Mouse (Mus musculus) bone marrow, adult 2 months (tissue): ENCODE results near the gene Ranbp1. TPM values are rescaled to one million over a fixed set of nuclear protein-coding genes. Genes with fewer than 3 reads are reported as not detected.

Experiments
- H3K27ac ChIP-seq: fragments of 200-500 bp; 2 replicates; pipeline ENCODE4 v1.5.1; 2012; ENCODE audit warnings: low read depth, mild to moderate bottlenecking, control low read depth, inconsistent platforms, low read length; ENCODE audit not compliant: control insufficient read depth, poor library complexity, insufficient read depth
- H3K4me1 ChIP-seq: fragments of 200-500 bp; 2 replicates; pipeline ENCODE4 v1.6.1; 2011; ENCODE audit warnings: low read length; ENCODE audit not compliant: control insufficient read depth, insufficient read depth
- H3K4me3 ChIP-seq: fragments of 200-500 bp; replicated peaks from 2 replicates; pipeline ENCODE3; 2011; ENCODE audit warnings: mild to moderate bottlenecking, low read depth, low read length, control low read depth; ENCODE audit not compliant: control insufficient read depth
- CTCF ChIP-seq: fragments of 200-500 bp; IDR thresholded peaks from 2 replicates; pipeline ENCODE4 v1.5.1; 2011; ENCODE audit warnings: low read length, control low read depth; ENCODE audit not compliant: control insufficient read depth, insufficient read depth
- POLR2A ChIP-seq: fragments of 200-500 bp; IDR thresholded peaks from 2 replicates; pipeline ENCODE4 v1.6.1; 2011; ENCODE audit warnings: low read depth, mild to moderate bottlenecking, control low read depth, low read length, borderline replicate concordance; ENCODE audit not compliant: control insufficient read depth
- WGBS: fragments of 180-500 bp; shearing (Covaris S2); methylation state at CpG from one replicate; pipeline ENCODE4 v1.1.7; 2018; 5-methylcytosine and 5-hydroxymethylcytosine counted together
- polyA plus RNA-seq: library from polyadenylated mRNA; stranded (reverse); fragments of >200 nt; gene quantifications from 2 replicates; pipeline ENCODE4 v1.2.4, GENCODE M21; 2011; ENCODE audit warnings: low replicate concordance; ENCODE audit not compliant: missing spikeins, insufficient read depth, insufficient read length

Ranbp1 gene
- polyA plus RNA-seq, 1 experiment, result 125 TPM

DNA sequence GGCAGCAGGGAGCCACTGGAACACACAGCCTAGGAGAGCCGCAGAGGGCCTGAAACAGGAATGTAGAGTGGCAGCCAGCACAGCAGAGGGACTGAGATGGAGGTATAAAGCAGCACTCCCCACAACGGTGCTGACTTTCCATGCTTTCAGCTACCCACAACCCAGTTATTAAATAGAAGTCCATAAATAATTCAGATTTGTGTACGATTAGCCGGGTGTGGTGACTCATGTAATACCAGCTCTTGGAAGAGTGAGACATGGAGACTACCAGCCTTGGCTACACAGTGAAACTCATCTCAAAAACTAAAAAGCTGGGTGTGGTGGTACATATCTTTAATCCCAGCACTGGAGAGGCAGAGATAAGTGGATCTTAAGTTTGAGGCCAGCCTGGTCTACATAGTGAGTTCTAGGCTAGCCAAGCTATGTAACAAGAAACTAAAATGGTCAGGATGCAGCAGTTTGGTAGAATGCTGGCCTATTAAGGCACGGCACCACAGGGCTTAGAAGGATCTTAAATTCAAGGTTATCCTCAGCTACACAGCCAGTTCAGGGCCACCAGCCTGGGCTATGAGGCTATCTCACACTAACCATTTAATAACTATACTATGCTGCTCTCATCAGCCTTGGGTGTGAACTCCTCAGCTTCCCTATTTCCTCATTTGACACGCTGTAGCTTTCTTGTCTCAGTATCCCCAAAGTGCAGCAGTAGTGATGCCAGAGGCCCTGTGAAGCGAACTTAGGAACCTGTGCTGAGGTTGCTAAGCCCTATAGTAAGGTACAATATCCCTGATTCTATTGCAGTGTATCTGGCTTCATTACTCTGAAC lies 11.6 kb downstream of the Ranbp1 start:
- Histone ChIP-seq H3K4me1 (no peaks in the 10 kb centered on the region; the same call in 1 of the 2 replicates), H3K27ac (no peak overlapping the region), H3K4me3 (no peak overlapping the region)
- TF ChIP-seq CTCF, result no peak
- TF ChIP-seq POLR2A, result no peak
- 73% methylated on average over 7 of the region's 7 CpGs for WGBS

DNA sequence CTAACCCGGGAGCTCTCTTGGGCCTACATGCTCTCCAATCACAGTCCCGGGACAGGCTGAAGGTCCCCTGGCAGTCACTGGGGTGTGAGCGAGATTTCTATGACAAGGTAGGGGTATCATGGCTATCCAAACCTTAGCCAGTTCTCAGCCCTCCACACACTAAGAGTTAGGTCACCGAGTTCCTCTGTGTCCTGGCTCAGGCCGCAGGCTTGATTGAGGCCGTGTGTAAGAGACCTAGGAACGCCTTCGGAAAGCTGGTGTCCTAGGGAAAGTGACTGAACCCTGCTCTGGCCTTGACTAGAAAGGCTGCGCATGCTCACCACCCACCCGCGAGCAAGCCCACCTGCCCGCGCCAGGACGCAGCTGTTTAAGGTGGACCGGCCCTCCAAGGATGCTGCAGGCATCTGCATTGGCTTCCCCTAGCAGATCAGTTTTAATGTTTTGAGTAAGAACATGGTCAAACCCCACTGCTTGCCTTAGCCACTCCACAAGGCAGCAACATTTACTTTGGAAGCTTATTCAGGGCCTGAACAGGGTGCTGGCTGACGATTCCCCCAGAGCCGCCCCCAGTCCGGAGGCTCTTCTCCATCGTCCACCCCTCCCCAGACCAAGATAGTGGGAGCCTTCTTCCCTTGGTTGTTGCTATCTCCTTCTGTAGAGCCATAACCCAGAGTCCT lies 13.0 kb downstream of the Ranbp1 start:
- TF ChIP-seq POLR2A, result no peak
- TF ChIP-seq CTCF, result no peak
- WGBS, result 13% methylated on average over 19 of the region's 19 CpGs
- H3K27ac ChIP-seq, result no peak overlapping the region; the same call in 1 of the 2 replicates

DNA sequence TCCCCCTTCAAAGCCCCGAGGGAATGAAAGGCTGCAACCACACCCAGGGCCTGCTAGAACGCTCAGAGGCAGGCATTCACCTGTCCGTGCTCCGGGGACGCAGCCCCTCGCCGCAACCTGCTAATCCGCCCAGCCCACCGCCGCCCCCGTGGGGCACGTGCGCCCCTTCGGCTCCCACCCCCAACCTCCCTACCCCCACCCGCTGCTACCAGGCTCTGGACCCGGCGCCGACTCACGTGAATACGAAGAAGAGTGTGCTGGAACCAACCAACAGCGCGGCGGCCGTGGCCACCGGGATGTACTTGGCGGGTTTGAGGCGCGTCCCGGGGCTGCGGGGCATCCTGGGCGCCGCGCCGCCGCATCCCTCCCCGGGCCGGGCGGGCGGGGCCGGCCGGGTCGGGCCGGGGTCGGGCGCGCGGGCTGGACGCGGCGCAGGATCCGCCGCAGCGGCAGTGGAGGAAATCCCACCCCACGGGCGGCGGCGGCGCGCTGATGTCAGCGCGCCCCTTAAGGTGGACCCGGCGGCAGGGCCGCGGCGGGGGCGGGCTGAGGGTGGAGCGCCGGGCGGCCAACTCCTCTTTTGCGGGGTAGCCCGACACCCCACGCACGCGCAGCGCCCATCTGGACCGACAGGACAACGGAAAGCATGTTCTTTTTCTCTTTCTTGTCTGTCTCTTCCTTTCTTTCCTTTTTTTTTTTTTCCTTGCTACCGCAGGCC lies 13.7 kb downstream of the Ranbp1 start, which contains the start of gene Zdhhc8:
Gene Zdhhc8 (minus strand): TSS at position 466 of the 718 bp plus-strand sequence.
- Histone ChIP-seq H3K27ac (no peak within 1 kb of the TSS; the same call in 1 of the 2 replicates), H3K4me3 (peak within 1 kb of the TSS; percentile 66), H3K4me1 (peaks cover 1% of the 10 kb centered on the region; the same call in 1 of the 2 replicates)
- no peak for TF ChIP-seq POLR2A
- TF ChIP-seq CTCF, result no peak
- under 1% methylated on average over 78 of the region's 79 CpGs for WGBS

More for the DNA sequence above, 13.0 kb downstream of the Ranbp1 start:
- Histone ChIP-seq H3K4me1 (no peaks in the 10 kb centered on the region; the same call in 1 of the 2 replicates), H3K4me3 (peak overlapping the region; percentile 66)

DNA sequence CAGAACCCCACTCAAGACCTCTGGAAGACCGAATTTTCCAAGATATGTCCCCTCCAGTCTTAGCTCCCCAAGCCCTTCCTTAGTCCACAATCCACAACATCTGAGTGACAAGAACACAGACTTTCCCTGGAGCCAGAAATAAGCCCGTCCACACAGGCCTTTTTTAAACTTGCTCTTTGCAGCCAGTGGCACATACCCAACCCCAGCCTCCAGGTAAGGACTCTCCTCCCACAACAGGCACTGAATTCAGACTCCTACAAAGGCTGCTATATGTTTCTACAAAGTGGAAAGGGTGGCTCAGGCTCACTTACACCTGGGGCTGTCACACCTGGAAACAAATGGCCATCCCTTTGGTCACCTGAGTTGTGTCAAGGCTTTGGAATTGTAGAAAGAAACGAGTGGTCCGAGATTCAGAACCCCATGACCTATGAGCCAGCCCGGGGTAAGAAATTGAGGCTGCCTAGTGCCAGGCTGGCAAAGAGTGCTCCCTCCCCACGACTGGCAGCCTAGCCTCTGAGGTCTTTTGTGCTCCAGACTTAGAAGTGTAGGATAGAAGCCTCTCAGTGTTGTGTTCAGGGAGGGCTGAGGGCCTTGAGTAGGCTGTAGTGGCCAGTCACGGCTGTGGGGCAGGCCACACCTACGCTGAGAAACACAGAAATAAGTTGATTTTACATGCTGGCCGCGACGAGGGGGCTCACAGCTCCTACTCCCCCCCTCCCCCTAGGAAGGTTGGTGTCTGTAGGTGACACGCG lies 14.4 kb downstream of the Ranbp1 start:
- TF ChIP-seq POLR2A (no peak), CTCF (no peak)
- H3K4me3 ChIP-seq, result peak overlapping the region; percentile 66
- WGBS, result 7% methylated on average over 13 of the region's 13 CpGs
- peaks cover 2% of the 10 kb centered on the region; the same call in 1 of the 2 replicates for H3K4me1 ChIP-seq
- H3K27ac ChIP-seq, result no peak overlapping the region

DNA sequence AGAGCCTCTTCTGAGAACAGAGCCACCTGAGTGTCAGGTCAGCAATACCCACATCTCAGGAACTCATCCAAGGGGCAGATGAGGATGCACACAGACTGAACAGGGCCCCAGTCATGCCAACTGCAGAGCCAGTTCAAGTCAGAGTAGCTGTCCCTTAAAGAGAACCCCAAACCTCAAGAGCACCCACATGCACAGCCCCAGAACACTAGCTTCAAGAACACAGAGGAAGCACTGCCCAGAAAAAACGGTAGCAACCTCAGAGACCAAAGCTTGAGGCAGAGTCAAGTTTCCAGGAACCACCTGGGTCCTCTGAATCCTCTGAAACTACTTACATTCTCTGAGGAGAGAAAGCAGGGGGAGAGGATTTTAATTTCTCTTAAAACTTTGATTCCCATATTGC lies 15.1 kb downstream of the Ranbp1 start:
- H3K27ac ChIP-seq, result no peak overlapping the region
- TF ChIP-seq CTCF (no peak), POLR2A (no peak)
- H3K4me1 ChIP-seq, result peaks cover 2% of the 10 kb centered on the region; the same call in 1 of the 2 replicates
- WGBS, result 0% methylated on average over 1 of the region's 1 CpGs
- no peak overlapping the region for H3K4me3 ChIP-seq

DNA sequence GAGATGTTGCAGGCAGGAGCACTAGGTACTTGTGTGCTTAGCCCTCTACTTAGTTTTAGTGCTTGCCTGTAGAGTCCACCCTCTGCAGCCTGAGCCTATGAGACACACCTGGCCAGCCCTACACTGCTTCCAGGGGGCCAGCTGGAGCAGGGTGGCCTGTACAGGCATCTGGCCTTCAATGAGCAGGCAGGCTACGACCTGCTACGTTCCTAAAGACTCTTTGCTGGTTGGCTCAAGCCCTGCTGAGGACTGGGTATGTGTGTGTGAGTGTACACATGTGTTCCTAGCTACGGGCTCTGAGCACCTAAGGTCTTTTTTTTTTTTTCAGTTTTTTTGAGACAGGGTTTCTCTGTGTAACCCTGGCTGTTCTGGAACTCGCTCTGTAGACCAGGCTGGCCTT lies 17.1 kb downstream of the Ranbp1 start:
- 77% methylated on average over 4 of the region's 4 CpGs for WGBS
- no peak for TF ChIP-seq CTCF
- no peak for TF ChIP-seq POLR2A
- H3K27ac ChIP-seq, result peak overlapping the region; percentile 9; the same call in 1 of the 2 replicates
- no peak overlapping the region for H3K4me3 ChIP-seq
- peaks cover 2% of the 10 kb centered on the region; the same call in 1 of the 2 replicates for H3K4me1 ChIP-seq

DNA sequence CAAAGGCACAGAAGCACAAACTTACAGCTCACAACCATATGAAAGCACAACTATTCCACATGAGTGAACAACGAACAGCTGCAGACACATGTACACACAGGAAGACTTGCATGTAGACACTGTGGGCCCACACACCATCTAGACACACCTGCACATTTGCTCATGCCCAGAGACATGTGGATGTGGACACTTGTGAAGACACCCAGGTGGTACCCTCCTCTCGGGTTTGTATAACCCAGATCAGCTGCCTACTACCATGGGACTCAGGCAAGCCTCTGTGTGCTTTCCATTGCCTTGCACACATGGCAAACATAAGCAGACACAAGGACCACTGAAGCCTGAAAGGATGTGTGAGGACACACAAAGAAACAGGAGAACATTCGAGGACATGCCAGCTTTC lies 17.5 kb downstream of the Ranbp1 start:
- peaks cover 2% of the 10 kb centered on the region; the same call in 1 of the 2 replicates for H3K4me1 ChIP-seq
- TF ChIP-seq POLR2A (no peak), CTCF (no peak)
- WGBS, result 67% methylated on average over 3 of the region's 3 CpGs
- no peak overlapping the region for H3K4me3 ChIP-seq
- H3K27ac ChIP-seq, result no peak overlapping the region
